Mouse (Mus musculus): Measurements from ENCODE around the gene Olfr129. TPM values are rescaled to one million over a fixed set of nuclear protein-coding genes. Genes with fewer than 3 reads are reported as not detected.

The Olfr129 gene
- total RNA-seq (2015) (not detected in 2 replicates), total RNA-seq (2017) (not detected in 2 replicates)

DNA sequence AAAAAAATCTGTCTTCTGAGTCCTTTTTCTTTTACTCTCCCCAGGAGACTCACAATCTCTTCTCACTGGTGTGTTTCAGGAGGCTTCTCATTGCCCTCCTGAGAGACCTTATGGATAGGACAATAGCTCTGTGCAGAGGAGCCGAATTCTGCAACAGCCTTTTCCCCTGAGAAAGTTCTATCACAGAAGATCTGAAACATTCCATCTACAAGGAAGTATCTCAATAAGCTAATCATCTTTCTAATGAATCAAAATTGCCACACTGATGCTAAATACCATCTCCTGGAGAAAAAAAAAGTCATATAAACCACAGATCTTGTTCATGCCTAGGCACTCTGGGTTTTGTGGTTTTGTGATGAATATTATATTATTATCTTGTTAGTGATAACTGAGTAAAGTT lies at the start of gene Olfr129:
Olfr129 (minus strand) TSS at position 101 of the 400 bp plus-strand sequence.
- ATAC-seq (ENCODE audit: poor library complexity, severe bottlenecking), result no peak

GRCm38 (mm10) chr17:38088593-38088992 lies 28.7 kb upstream of the Olfr129 start, which contains the start of gene Olfr131:
Olfr131 (minus strand) TSS chr17:38088693.
- ATAC-seq (ENCODE audit: poor library complexity, severe bottlenecking), result no peak

- no peak for ATAC-seq (ENCODE audit: poor library complexity, severe bottlenecking)
Observed at GRCm38 (mm10) chr17:38082364-38082763, 22.5 kb upstream of the Olfr129 start.

DNA sequence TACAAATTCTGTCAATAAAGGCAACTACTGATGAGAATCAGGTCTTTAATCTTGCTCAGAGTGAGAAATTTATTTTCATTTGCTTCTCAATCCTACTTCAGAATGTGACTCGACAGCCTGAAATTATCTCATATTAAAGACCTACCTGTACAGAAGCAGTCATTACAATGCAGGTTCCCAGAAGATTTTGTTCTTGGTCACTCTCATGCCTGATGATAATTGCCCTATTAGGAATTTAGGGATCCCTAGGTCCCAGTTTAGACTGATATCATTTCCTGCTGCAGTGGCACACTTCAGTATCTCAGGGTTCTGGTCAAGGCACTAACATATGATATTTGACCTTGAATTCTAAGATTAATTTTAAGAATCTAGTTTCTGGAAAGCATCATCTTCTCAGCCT lies 3.7 kb upstream of the Olfr129 start, which contains the start of gene Olfr130:
Olfr130 (plus strand) TSS at position 301 of the 400 bp plus-strand sequence.
- ATAC-seq (ENCODE audit: poor library complexity, severe bottlenecking), result no peak

DNA sequence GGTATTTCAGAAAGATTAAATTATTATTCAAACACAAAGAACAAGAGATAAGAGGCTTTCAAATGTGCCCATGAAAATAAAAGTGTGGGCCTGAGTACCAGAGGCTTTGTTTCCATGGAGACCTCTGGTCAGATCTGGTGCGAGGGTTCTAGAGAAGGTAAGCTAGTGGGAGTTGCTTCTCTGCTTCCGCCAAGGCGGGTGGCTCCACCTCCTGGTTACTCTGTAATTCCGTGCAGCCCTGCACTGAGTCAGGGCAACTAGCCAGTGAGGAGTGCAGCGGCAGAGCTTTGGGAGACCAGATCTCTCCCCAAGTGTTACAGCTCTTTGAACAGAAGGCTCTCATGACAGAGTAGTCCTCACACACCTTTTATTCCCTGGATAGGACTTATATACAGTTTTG lies 33.6 kb downstream of the Olfr129 start:
- ATAC-seq (ENCODE audit: poor library complexity, severe bottlenecking), result no peak

- no peak for ATAC-seq (ENCODE audit: poor library complexity, severe bottlenecking)
Observed at GRCm38 (mm10) chr17:38016341-38016740, 43.5 kb downstream of the Olfr129 start.

DNA sequence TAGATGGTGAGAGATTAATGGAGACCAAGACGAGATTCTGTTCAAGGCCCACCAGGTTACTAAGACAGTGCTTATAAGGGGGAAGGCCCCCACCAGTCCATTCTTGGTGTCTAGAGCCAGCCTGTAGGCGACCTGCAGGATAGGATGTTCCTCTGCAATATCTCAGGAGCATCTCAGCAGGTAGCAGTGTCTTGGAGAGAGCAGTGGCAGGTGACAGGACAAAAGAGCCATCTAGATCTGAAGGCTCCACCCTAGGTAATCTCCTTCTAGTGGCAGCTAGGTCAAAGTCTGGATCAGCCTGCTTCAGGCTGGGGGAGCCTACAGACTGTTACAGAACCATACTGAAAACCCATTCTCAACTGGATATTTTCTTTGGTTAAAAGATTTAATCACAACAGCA lies 54.9 kb downstream of the Olfr129 start:
- ATAC-seq (ENCODE audit: poor library complexity, severe bottlenecking), result no peak

Other genes with a start within 250 kb of the Olfr129 start
- not detected in 2 replicates for gene Olfr125, start 227.1 kb downstream of the Olfr129 start, total RNA-seq (2015)
- gene Olfr125, start 227.1 kb downstream of the Olfr129 start, total RNA-seq (2017), result not detected in 2 replicates
- gene Olfr126, start 212.6 kb downstream of the Olfr129 start, total RNA-seq (2015), result not detected in 2 replicates
- gene Olfr126, start 212.6 kb downstream of the Olfr129 start, total RNA-seq (2017), result not detected in 2 replicates
- not detected in 2 replicates for gene Olfr127, start 159.6 kb downstream of the Olfr129 start, total RNA-seq (2015)
- gene Olfr127, start 159.6 kb downstream of the Olfr129 start, total RNA-seq (2017), result not detected in 2 replicates
- not detected in 2 replicates for gene Olfr128, start 139.5 kb downstream of the Olfr129 start, total RNA-seq (2015)
- gene Olfr128, start 139.5 kb downstream of the Olfr129 start, total RNA-seq (2017), result not detected in 2 replicates
- gene Olfr761, start 107.0 kb downstream of the Olfr129 start, total RNA-seq (2015), result not detected in 2 replicates
- gene Olfr761, start 107.0 kb downstream of the Olfr129 start, total RNA-seq (2017), result not detected in 2 replicates
- gene Olfr130, start 3.8 kb upstream of the Olfr129 start, total RNA-seq (2015), result not detected in 2 replicates
- not detected in 2 replicates for gene Olfr130, start 3.8 kb upstream of the Olfr129 start, total RNA-seq (2017)
- not detected in 2 replicates for gene Olfr131, start 28.6 kb upstream of the Olfr129 start, total RNA-seq (2015)
- gene Olfr131, start 28.6 kb upstream of the Olfr129 start, total RNA-seq (2017), result not detected in 2 replicates
- gene Olfr132, start 74.4 kb upstream of the Olfr129 start, total RNA-seq (2015), result not detected in 2 replicates
- not detected in 2 replicates for gene Olfr132, start 74.4 kb upstream of the Olfr129 start, total RNA-seq (2017)
- gene Olfr133, start 85.2 kb upstream of the Olfr129 start, total RNA-seq (2015), result not detected in 2 replicates
- gene Olfr133, start 85.2 kb upstream of the Olfr129 start, total RNA-seq (2017), result not detected in 2 replicates
- not detected in 2 replicates for gene Olfr134, start 111.3 kb upstream of the Olfr129 start, total RNA-seq (2015)
- gene Olfr134, start 111.3 kb upstream of the Olfr129 start, total RNA-seq (2017), result not detected in 2 replicates
- gene Olfr135, start 144.3 kb upstream of the Olfr129 start, total RNA-seq (2015), result not detected in 2 replicates
- not detected in 2 replicates for gene Olfr135, start 144.3 kb upstream of the Olfr129 start, total RNA-seq (2017)
- gene Olfr138, start 201.0 kb upstream of the Olfr129 start, total RNA-seq (2015), result not detected in 2 replicates
- gene Olfr138, start 201.0 kb upstream of the Olfr129 start, total RNA-seq (2017), result not detected in 2 replicates
- gene Olfr137, start 247.5 kb upstream of the Olfr129 start, total RNA-seq (2015), result not detected in 2 replicates
- gene Olfr137, start 247.5 kb upstream of the Olfr129 start, total RNA-seq (2017), result not detected in 2 replicates